Mouse (Mus musculus) urinary bladder, adult 18-20 months (tissue): ENCODE measurements around the gene Sstr4.

Experiments
- DNase-seq, 2 experiments: peaks; one replicate each; pipeline ENCODE4 v3.0.0; 2022; ENCODE audit warnings: low spot score in 2 of 2, mixed read lengths in 2 of 2

Sstr4 gene

GRCm38 (mm10) chr2:148429001-148429505 lies 33.9 kb downstream of the Sstr4 start:
- DNase-seq = no peak

- no peak for DNase-seq
Observed at GRCm38 (mm10) chr2:148430941-148431340, 35.8 kb downstream of the Sstr4 start.

- DNase-seq = no peak
Observed at GRCm38 (mm10) chr2:148432346-148432745, 37.2 kb downstream of the Sstr4 start.

- DNase-seq = no peak
Observed at GRCm38 (mm10) chr2:148436285-148436684, 41.1 kb downstream of the Sstr4 start.

GRCm38 (mm10) chr2:148439691-148440276 lies 44.6 kb downstream of the Sstr4 start:
- DNase-seq = no peak

GRCm38 (mm10) chr2:148441421-148441820 lies 46.3 kb downstream of the Sstr4 start:
- DNase-seq = no peak

- no peak for DNase-seq
Observed at GRCm38 (mm10) chr2:148442172-148442571, 47.0 kb downstream of the Sstr4 start.

- DNase-seq = no peak
Observed at GRCm38 (mm10) chr2:148442710-148443109, 47.6 kb downstream of the Sstr4 start.

GRCm38 (mm10) chr2:148443249-148443958 lies 48.3 kb downstream of the Sstr4 start, which contains the start of gene Cd93:
Gene Cd93, minus strand, starts transcription at chr2:148443563.
- DNase-seq = no peak

GRCm38 (mm10) chr2:148444472-148444871 lies 49.3 kb downstream of the Sstr4 start:
- DNase-seq = no peak

GRCm38 (mm10) chr2:148445616-148446015 lies 50.5 kb downstream of the Sstr4 start:
- DNase-seq = no peak
